Mouse (Mus musculus): ENCODE data around the gene Brca1.

DNA sequence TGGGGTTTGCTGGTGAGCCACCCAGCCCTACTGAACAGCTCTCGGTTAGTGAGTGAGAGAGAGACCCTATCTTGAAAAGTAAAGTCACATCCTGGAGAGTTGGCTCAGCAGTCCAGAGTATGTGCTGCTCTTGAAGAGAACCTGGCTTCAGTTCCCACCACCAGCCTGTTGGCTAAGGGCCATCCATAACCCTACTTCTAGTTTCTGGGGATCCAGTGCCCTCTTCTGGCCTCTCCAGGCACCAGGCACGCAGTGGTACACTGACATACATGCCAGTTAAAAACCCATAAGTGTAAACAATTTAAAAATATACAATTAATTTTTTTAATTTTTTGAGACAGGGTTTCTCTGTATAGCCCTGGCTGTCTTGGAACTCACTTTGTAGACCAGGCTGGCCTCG is 101.4 kb downstream of the Brca1 start:
- peak; percentile 35 for TF ChIP-seq CTCF (IDR thresholded peaks at IDR 0.05)
- no peak for TF ChIP-seq POLR2A (IDR thresholded peaks at IDR 0.05; ENCODE audit: insufficient read depth, low read depth, low read length)
- TF ChIP-seq EP300 (IDR thresholded peaks at IDR 0.05; ENCODE audit: insufficient read depth, low read depth, low read length) = no peak

Measured in heart, adult 2 months (tissue).